Mouse (Mus musculus): ENCODE data around the gene Brinp3. TPM values are rescaled to one million over a fixed set of nuclear protein-coding genes. Genes with fewer than 3 reads are reported as not detected.
"Not testable (repeated sequence)": the region's sequence is repeated elsewhere in the genome, so short reads cannot be mapped to it uniquely, and the experiment has no call there.

Gene Brinp3
- polyA plus RNA-seq, 1 experiment from 2014 or later, result 1.9 TPM

- Histone ChIP-seq H3K36me3 (no peaks in the 10 kb centered on the region), H3K4me2 (replicated peaks) (no peak overlapping the region), H3K27ac (no peak overlapping the region), H3K9ac (no peak overlapping the region), H3K27me3 (no peaks in the 10 kb centered on the region), H3K9me3 (no peaks in the 10 kb centered on the region), H3K4me1 (no peaks in the 10 kb centered on the region), H3K4me3 (no peak overlapping the region)
- no peak for ATAC-seq (ENCODE audit: low FRiP score, low read depth)
- 81% methylated on average over 3 of the region's 3 CpGs for WGBS
Measured at GRCm38 (mm10) chr1:146562144-146562543, 67.6 kb downstream of the Brinp3 start.

GRCm38 (mm10) chr1:146584181-146584580, 89.6 kb downstream of the Brinp3 start:
- no peak overlapping the region for H3K27ac ChIP-seq
- WGBS, result 73% methylated on average over 7 of the region's 7 CpGs
- no peak for ATAC-seq (ENCODE audit: low FRiP score, low read depth)
- H3K4me1 ChIP-seq, result no peaks in the 10 kb centered on the region
- H3K36me3 ChIP-seq, result no peaks in the 10 kb centered on the region
- no peaks in the 10 kb centered on the region for H3K27me3 ChIP-seq
- no peak overlapping the region for H3K9ac ChIP-seq
- no peak overlapping the region for H3K4me2 ChIP-seq (replicated peaks)
- no peak overlapping the region for H3K4me3 ChIP-seq
- H3K9me3 ChIP-seq, result no peaks in the 10 kb centered on the region

DNA sequence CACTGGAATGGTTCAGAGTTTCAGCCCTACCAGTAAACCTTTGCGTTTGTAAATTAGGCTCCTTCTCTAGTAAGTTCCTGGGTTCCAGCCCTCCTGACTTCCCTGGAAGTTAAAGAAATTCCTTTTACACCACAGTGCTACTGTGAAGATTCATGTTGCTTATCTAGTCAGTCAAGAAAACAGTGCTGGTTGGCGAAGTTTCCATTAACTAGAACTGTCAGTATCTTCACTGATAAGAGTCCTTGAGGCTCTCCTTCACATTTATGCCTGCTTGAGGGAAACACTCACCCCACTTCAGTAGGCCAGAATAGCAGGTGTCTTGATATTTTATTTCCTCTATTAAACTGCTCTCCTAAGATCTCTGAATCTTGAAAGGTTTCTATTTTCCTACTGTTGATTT, 138.3 kb downstream of the Brinp3 start:
- Histone ChIP-seq H3K36me3 (no peaks in the 10 kb centered on the region), H3K4me1 (no peaks in the 10 kb centered on the region), H3K9ac (no peak overlapping the region), H3K9me3 (no peaks in the 10 kb centered on the region), H3K4me2 (replicated peaks) (no peak overlapping the region), H3K27ac (no peak overlapping the region), H3K4me3 (no peak overlapping the region), H3K27me3 (no peaks in the 10 kb centered on the region)
- ATAC-seq (ENCODE audit: low FRiP score, low read depth), result no peak
- WGBS, result 72% methylated on average over 2 of the region's 2 CpGs

DNA sequence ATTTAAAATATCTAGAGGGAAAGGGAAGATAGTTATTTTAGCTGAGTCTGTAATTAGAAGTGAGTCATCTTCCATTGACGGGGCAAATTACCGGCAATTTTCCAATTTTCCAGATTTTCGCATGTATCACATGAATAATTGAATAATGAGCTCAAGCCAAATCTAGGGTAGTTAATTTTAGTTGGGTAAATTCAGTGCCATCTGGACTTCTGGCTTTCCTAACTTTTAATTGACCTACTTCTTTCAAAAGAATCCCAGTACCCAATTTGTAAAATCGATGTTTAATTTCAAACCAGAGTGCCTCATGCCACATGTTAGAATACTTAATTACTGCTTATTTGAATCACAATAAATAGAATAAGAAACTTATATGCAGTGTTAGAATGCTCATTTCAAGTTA, 162.7 kb downstream of the Brinp3 start:
- ATAC-seq (ENCODE audit: low FRiP score, low read depth), result no peak
- no peaks in the 10 kb centered on the region for H3K36me3 ChIP-seq
- no peak overlapping the region for H3K27ac ChIP-seq
- 72% methylated on average over 4 of the region's 4 CpGs for WGBS
- no peaks in the 10 kb centered on the region for H3K9me3 ChIP-seq
- no peak overlapping the region for H3K9ac ChIP-seq
- H3K4me1 ChIP-seq, result no peaks in the 10 kb centered on the region
- H3K4me3 ChIP-seq, result no peak overlapping the region
- H3K4me2 ChIP-seq (replicated peaks), result no peak overlapping the region
- no peaks in the 10 kb centered on the region for H3K27me3 ChIP-seq

- Histone ChIP-seq H3K4me1 (no peaks in the 10 kb centered on the region), H3K27me3 (no peaks in the 10 kb centered on the region), H3K4me2 (replicated peaks) (no peak overlapping the region), H3K4me3 (no peak overlapping the region), H3K9me3 (no peaks in the 10 kb centered on the region), H3K9ac (no peak overlapping the region), H3K36me3 (no peaks in the 10 kb centered on the region), H3K27ac (no peak overlapping the region)
- no peak for ATAC-seq (ENCODE audit: low FRiP score, low read depth)
- WGBS, result 79% methylated on average over 4 of the region's 4 CpGs
Measured at GRCm38 (mm10) chr1:146700724-146701123, 206.2 kb downstream of the Brinp3 start.

DNA sequence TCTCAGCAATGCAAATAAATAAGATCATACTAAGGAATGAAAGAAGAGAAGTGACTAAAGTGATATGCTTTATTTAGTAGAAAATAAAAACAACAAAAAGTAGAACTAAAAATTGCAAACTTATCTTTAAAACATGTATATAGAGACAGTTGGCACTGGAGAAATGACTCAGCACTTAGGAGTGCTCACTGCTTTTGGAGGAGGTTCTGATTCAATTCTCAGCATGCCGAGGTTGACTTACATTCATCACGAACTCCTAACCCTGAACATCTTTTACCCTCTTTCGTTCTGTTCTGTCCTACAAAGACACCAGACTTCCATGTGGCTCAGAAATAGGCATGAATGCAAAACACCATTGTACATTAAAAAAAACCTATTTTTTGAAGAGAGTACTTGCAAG, 225.0 kb downstream of the Brinp3 start:
- Histone ChIP-seq H3K9me3 (no peaks in the 10 kb centered on the region), H3K36me3 (no peaks in the 10 kb centered on the region), H3K27me3 (no peaks in the 10 kb centered on the region), H3K4me3 (no peak overlapping the region), H3K9ac (no peak overlapping the region), H3K4me1 (no peaks in the 10 kb centered on the region), H3K27ac (no peak overlapping the region), H3K4me2 (replicated peaks) (no peak overlapping the region)
- 80% methylated on average over 3 of the region's 3 CpGs for WGBS
- no peak for ATAC-seq (ENCODE audit: low FRiP score, low read depth)

DNA sequence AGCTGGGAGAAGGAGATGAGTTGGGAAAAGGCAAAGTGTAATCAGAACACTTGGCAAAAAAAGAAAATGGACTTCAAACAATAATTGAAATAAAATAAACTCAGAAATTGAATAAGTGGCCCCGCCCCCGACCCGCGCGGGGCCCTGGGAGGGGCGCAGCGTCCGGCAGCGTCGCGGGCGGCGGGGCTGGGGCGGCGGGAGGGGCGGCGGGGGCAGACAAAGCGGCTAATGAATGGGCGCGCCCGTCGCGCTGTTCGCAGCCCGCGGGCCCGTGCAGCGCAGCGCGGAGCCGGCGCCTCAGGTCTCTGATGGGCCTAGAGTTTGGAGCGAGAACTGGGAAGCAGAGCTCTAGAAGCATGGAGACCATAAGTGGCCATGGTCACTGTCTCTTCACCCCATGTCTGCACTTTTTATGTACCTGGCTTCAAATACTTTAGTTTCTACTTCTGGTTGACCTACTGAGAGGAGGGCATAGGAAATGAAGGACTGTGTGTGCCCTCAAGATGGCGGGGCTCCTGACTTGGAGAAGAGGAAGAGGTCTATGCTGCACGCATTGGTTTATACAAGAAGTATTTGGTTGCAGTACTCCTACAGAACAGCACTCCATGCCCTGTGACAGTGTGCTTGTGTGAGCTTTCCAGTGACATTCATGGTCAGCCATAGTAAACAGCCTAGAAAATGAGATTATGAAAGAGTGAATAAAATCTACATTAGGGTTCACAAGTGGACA, 230.4 kb downstream of the Brinp3 start:
- not testable (repeated sequence) for H3K4me1 ChIP-seq, H3K9ac ChIP-seq, H3K36me3 ChIP-seq, H3K27me3 ChIP-seq, H3K9me3 ChIP-seq, H3K27ac ChIP-seq
- WGBS, result 5% methylated on average over 33 of the region's 35 CpGs
- peak; percentile 82 for ATAC-seq (ENCODE audit: low FRiP score, low read depth)
- H3K4me3 ChIP-seq, result peak overlapping the region; percentile 41
- peak overlapping the region; percentile 66 for H3K4me2 ChIP-seq (replicated peaks)

DNA sequence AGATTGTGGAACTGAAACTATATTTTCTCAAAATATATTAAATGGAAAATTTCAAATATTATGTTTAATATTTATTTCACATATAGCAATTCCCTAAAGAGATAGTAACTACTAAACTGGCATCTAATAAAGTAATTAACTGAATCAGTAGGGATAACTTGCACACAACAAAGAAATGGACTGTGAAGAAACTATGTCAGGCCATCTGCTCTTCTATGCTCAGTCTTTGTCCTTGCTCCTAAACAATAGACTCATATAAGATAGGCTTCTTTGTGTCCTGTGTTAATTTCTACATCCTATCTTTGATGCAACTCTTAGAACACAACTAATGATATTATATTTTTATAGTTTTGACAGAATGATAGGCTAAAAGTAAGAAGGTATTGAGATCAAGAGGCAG, 256.5 kb downstream of the Brinp3 start:
- no peaks in the 10 kb centered on the region for H3K27me3 ChIP-seq
- no peak overlapping the region for H3K9ac ChIP-seq
- no peak for ATAC-seq (ENCODE audit: low FRiP score, low read depth)
- H3K4me3 ChIP-seq, result no peak overlapping the region
- H3K9me3 ChIP-seq, result no peaks in the 10 kb centered on the region
- no peaks in the 10 kb centered on the region for H3K4me1 ChIP-seq
- no peaks in the 10 kb centered on the region for H3K36me3 ChIP-seq
- H3K4me2 ChIP-seq (replicated peaks), result no peak overlapping the region
- H3K27ac ChIP-seq, result no peak overlapping the region

DNA sequence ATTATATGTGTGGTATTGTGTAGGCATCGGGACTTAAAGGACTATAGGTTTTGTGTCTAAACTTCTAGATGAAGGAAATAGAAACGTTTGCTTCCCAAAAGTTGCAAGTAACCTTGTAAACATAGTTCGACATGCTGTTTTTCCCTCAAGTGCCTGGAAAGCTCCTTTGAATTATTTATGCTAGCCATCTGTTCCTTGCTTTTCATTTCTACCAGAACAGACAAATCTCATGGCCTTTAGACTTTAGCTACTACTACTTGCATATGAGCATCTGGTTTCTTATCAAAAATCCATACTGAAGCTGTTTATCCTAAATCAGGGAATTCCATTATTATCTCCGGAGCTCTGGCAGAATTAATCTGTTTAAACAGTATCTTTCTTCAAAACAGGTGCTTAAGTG, 288.7 kb downstream of the Brinp3 start:
- H3K4me3 ChIP-seq, result no peak overlapping the region
- H3K9me3 ChIP-seq, result no peaks in the 10 kb centered on the region
- no peaks in the 10 kb centered on the region for H3K27me3 ChIP-seq
- H3K4me1 ChIP-seq, result no peaks in the 10 kb centered on the region
- H3K4me2 ChIP-seq (replicated peaks), result no peak overlapping the region
- 70% methylated on average over 4 of the region's 4 CpGs for WGBS
- ATAC-seq (ENCODE audit: low FRiP score, low read depth), result no peak
- no peaks in the 10 kb centered on the region for H3K36me3 ChIP-seq
- no peak overlapping the region for H3K9ac ChIP-seq
- no peak overlapping the region for H3K27ac ChIP-seq

GRCm38 (mm10) chr1:146787236-146787635, 292.7 kb downstream of the Brinp3 start:
- no peak overlapping the region for H3K4me2 ChIP-seq (replicated peaks)
- no peaks in the 10 kb centered on the region for H3K4me1 ChIP-seq
- no peak overlapping the region for H3K9ac ChIP-seq
- no peaks in the 10 kb centered on the region for H3K9me3 ChIP-seq
- H3K27me3 ChIP-seq, result no peaks in the 10 kb centered on the region
- ATAC-seq (ENCODE audit: low FRiP score, low read depth), result no peak
- no peak overlapping the region for H3K4me3 ChIP-seq
- H3K27ac ChIP-seq, result no peak overlapping the region
- H3K36me3 ChIP-seq, result no peaks in the 10 kb centered on the region
- 68% methylated on average over 2 of the region's 2 CpGs for WGBS

- Histone ChIP-seq H3K9me3 (no peaks in the 10 kb centered on the region), H3K9ac (no peak overlapping the region), H3K36me3 (no peaks in the 10 kb centered on the region), H3K27me3 (no peaks in the 10 kb centered on the region), H3K4me2 (replicated peaks) (no peak overlapping the region), H3K27ac (no peak overlapping the region), H3K4me3 (no peak overlapping the region), H3K4me1 (no peaks in the 10 kb centered on the region)
- no peak for ATAC-seq (ENCODE audit: low FRiP score, low read depth)
Measured at GRCm38 (mm10) chr1:146792826-146793225, 298.3 kb downstream of the Brinp3 start.

DNA sequence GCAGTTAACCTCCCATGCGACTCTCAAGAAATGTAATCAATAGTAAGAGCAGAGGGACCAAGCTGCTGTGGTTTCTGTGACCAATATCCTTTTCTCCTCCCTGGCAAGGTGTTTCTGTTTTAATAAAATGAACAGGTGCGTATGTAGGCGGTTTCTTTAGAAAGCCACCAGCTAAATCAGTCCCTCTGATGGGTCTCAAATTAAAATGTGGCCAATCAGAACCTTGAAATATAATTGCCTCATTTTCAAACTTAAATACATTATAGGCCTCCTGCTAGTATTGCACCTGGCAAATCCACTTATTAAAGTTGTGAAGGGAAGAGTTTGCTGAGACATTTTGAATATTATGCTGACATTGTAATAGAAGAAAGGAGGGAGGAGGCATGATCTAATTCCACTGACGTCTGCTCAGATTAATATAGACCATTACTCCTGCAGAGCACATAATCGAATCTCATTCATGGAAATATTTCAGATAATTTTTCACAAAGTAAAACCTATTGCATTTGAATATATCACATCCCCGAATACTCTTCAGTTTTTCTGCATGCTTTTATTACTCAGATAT, 305.5 kb downstream of the Brinp3 start:
- H3K9ac ChIP-seq, result no peak overlapping the region

GRCm38 (mm10) chr1:146801821-146802220, 307.3 kb downstream of the Brinp3 start:
- Histone ChIP-seq H3K4me2 (replicated peaks) (no peak overlapping the region), H3K27me3 (no peaks in the 10 kb centered on the region), H3K36me3 (no peaks in the 10 kb centered on the region), H3K27ac (no peak overlapping the region), H3K4me1 (no peaks in the 10 kb centered on the region), H3K9ac (no peak overlapping the region), H3K4me3 (no peak overlapping the region), H3K9me3 (no peaks in the 10 kb centered on the region)
- no peak for ATAC-seq (ENCODE audit: low FRiP score, low read depth)
- WGBS, result 89% methylated on average over 3 of the region's 3 CpGs

More for the DNA sequence above, 305.5 kb downstream of the Brinp3 start:
- WGBS, result 75% methylated on average over 6 of the region's 6 CpGs
- no peak overlapping the region for H3K27ac ChIP-seq
- no peak overlapping the region for H3K4me3 ChIP-seq
- H3K4me2 ChIP-seq (replicated peaks), result no peak overlapping the region
- H3K36me3 ChIP-seq, result no peaks in the 10 kb centered on the region
- no peak for ATAC-seq (ENCODE audit: low FRiP score, low read depth)
- no peaks in the 10 kb centered on the region for H3K4me1 ChIP-seq
- H3K27me3 ChIP-seq, result no peaks in the 10 kb centered on the region
- H3K9me3 ChIP-seq, result no peaks in the 10 kb centered on the region
